Mouse (Mus musculus): ENCODE results near the gene Cers1.

GRCm38 (mm10) chr8:70366588-70366987 is 51.0 kb downstream of the Cers1 start:
- TF ChIP-seq CTCF (IDR thresholded peaks at IDR 0.05; ENCODE audit: control insufficient read depth, insufficient read depth, insufficient read length) = no peak
- no peak for TF ChIP-seq FOSL1 (IDR thresholded peaks at IDR 0.05; ENCODE audit: insufficient read depth, low read length, poor library complexity, severe bottlenecking)
- TF ChIP-seq MAX (IDR thresholded peaks at IDR 0.05) = no peak
- TF ChIP-seq MYOG (IDR thresholded peaks at IDR 0.05; ENCODE audit: control insufficient read depth, extremely low read depth, insufficient read length) = no peak
- no peak for TF ChIP-seq CEBPB (IDR thresholded peaks at IDR 0.05; ENCODE audit: low read depth)
- TF ChIP-seq USF1 (IDR thresholded peaks at IDR 0.05; ENCODE audit: low read depth) = no peak
